Mouse (Mus musculus) retina, adult 2 months (tissue): Measurements from ENCODE around the gene Ankrd2.

Source experiments
- DNase-seq: peaks from one replicate; pipeline ENCODE4 v3.0.0-alpha.2; 2012; ENCODE audit warnings: low read depth, low spot score

Ankrd2 gene

DNA sequence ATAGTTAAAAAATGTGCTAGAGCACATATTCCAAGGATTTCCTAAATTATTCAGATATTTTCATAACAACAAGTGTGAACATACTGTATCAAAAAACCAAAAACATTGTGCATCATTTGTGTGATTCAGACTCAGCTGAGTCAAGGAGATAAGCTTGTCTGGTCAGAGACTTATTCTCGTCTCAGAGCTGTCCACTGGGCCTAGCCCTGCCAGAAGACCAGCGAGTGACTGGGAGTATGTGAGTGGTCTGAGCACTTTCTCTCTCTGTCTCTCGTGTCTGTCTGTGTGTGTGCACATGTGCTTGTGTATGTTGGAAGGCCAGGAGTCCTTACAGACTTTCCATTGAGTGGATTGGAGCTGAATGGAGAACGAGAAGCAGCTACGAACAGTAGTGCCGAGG is 20.8 kb upstream of the Ankrd2 start:
- no peak for DNase-seq

DNA sequence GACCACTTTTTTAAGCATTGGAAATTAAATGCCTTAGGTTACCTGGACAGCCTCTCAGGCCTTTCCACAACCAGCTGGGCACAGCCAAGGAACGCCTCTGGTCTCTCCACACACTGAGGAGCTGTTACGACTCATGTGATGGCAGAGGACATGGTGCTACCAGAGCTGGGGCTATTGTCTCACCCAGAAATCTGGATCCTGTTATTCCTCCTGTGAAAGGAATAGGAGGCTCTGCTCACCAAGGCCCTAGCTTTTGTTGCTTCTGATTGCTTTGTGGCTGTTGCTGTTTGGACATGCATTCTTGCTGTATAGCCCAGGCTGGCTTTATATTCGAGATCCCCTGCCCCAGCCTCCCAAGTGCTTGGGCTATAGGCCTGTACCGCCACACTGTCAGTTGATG is 19.5 kb upstream of the Ankrd2 start:
- DNase-seq, result no peak

GRCm38 (mm10) chr19:42016840-42017239 is 19.0 kb upstream of the Ankrd2 start:
- no peak for DNase-seq

GRCm38 (mm10) chr19:42017399-42018247 is 18.2 kb upstream of the Ankrd2 start:
- DNase-seq, result no peak

DNA sequence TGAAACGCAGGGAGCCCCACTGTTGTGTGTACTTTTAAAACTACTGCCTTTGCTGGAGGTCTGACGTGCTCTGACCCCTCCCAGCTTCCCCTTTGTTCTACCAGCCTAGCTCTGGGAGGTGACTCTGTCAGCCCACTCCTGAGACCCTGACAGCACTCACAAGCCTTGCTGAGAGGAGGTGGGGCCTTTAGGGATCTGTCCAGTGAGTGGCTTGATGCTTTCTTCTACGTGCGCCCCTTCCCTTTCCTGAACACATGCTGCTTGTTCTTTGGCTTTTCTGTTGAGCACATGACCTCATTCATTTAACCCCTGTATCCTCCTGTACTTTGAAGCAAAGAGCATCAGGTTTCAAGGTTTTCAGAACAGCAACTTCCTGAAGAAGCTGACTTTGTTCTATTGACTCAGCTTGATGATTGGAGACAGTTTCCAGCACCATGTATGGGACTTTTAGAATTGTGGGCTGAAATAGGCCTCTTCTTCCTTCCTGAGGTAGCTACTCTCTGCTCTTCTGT is 16.7 kb upstream of the Ankrd2 start:
- DNase-seq, result no peak

DNA sequence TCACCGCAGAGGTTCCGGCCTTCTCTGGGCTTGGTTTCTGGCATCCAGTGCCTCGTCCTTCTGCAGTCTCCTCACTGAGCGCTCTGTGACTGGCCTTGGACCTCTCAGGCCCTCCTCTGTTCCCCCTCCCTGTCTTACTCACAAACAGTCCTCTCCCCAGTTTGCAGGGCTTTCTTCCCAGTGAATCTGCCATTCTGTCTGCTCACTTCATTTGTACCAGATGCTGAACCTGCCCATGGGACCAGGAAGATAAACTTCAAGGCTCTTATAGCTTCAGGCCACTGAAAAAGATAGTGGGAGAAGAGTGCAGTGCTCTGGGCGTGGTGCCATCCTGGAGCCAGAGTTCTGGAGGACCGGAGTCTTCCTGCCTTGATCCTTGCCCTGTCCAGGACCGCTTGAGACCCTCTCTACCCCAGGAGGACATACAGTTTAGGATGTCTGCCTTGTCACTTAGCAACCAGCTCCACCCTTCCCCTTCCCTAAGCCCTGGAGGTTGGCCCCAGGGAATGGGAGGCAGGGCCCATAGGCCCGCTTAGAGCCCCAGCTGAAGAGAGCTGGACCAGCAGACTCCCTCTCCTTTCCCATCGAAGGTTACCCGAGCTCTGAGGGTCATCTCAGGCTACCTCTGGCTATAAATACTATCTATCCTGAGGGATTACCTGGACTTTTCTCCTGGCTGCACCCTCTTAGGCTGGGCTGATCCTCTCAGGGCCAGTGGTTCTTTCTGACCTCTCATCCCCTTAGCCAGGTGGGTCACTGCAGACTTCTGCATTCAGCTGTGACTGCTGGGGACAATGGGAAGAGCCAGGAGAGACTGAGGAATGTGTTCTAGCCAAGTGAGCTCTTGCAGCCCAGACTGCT is 13.9 kb upstream of the Ankrd2 start:
- DNase-seq, result peak; percentile 84

DNA sequence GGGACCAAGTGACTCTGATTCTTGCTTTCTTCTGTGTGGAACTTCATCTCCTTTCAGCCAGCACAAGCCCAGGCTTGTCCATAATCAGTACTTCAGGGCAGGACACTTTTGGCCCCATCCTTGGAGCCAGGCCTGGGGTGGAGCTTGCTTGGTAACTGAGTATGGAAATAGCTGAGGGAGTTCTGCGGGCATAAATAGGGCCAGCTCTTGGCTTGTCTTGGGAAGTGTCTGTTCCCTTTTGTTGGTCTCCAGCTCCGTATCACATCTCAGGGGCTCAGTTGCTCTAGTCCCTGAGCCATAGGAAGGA is 13.3 kb upstream of the Ankrd2 start:
- no peak for DNase-seq

- peak; percentile 65 for DNase-seq
Observed at GRCm38 (mm10) chr19:42026158-42026557, 9.6 kb upstream of the Ankrd2 start.

DNA sequence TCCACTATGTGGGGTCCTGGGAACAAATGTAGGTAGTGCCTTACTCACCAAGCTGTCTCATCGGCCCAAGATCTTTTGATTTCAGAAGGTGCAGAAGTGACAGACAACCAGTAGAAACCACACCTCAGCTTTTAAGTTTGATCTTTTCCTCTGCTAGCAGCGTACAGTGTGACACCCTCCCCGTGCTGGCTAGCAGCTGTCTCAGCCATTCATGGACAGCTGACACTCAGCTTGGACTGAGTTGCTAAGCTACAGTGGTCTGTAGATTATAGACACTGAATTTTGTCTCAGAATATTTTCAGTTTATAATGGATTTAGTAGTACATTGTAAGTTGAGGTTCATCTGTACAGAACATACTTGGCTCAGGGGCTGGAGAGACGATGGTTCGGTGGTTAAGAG is 4.7 kb upstream of the Ankrd2 start:
- DNase-seq, result no peak

- no peak for DNase-seq
Observed at GRCm38 (mm10) chr19:42033611-42034010, 2.2 kb upstream of the Ankrd2 start.

GRCm38 (mm10) chr19:42034146-42034775 is 1.5 kb upstream of the Ankrd2 start:
- no peak for DNase-seq

GRCm38 (mm10) chr19:42034881-42035455 is 832 bp upstream of the Ankrd2 start:
- DNase-seq, result no peak

GRCm38 (mm10) chr19:42036357-42036756 is 557 bp downstream of the Ankrd2 start:
- DNase-seq, result no peak

DNA sequence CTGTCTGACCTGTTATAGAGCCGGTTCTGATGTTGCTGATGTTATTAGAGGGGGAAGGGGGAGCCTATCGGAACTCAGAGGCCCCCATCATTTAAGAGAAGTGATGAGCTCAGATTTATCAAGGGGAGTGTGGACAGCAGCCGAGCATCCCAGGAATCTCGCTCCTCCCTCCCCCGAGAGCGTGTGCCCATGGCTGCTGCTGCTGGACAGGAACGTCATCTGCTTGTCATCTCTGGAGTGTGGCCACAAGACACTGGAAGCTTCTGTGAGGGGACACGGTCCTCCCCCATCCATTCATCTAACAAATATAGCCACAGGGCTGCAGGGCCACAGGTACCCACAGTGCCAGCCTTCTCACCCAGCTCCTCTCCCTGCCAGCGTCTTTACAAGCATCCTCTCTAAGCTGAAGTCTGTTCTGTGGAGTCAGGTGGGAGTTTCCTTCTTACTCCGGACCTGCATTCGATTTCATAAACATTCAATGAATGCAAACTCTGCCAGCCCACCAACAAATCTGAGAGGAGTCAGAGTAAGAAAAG is 1.4 kb downstream of the Ankrd2 start:
- DNase-seq, result no peak

- no peak for DNase-seq
Observed at GRCm38 (mm10) chr19:42038310-42038709, 2.5 kb downstream of the Ankrd2 start.

GRCm38 (mm10) chr19:42043988-42044387 is 8.2 kb downstream of the Ankrd2 start:
- no peak for DNase-seq

GRCm38 (mm10) chr19:42045269-42046102 is 9.7 kb downstream of the Ankrd2 start, which contains the start of gene Hoga1:
TSS of gene Hoga1 (plus strand) at chr19:42045610.
- no peak for DNase-seq

DNA sequence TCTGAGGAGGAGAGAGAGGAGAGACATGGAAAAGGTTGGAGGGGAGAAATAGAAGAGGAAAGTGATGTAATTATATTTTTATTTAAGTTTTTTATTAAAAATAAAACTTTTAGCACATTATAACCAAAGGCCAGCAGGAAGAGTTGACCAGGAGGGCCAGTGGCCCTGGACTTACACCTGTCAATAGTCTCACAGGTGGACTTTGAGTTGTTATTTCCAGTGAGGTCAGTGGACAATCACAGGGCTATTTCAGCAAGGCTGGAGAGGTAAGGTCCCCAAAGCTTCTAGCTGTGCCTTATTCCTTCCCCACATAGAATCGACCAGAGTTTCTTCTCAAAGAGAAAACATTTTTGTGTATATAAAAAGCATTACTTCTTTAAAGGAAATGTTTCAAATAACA is 14.5 kb downstream of the Ankrd2 start:
- no peak for DNase-seq

GRCm38 (mm10) chr19:42051351-42051750 is 15.6 kb downstream of the Ankrd2 start:
- no peak for DNase-seq

- no peak for DNase-seq
Observed at GRCm38 (mm10) chr19:42051948-42052347, 16.1 kb downstream of the Ankrd2 start, which contains the start of gene 4933411K16Rik. TSS of gene 4933411K16Rik (plus strand) at chr19:42052248.
